Mouse (Mus musculus) adrenal gland, postnatal 14 days (tissue): ENCODE measurements around the gene Ksr2. TPM values are rescaled to one million over a fixed set of nuclear protein-coding genes. Genes with fewer than 3 reads are reported as not detected.

ENCODE experiments used
- DNase-seq: peaks from one replicate; pipeline ENCODE4 v3.0.0; 2021; ENCODE audit warnings: mixed read lengths
- total RNA-seq: library from RNA; stranded (reverse); gene quantifications from 2 replicates; pipeline ENCODE4 v1.2.3, GENCODE M21; 2021

Ksr2 gene
- total RNA-seq, 1 experiment from 2014 or later = 5.2 TPM

DNA sequence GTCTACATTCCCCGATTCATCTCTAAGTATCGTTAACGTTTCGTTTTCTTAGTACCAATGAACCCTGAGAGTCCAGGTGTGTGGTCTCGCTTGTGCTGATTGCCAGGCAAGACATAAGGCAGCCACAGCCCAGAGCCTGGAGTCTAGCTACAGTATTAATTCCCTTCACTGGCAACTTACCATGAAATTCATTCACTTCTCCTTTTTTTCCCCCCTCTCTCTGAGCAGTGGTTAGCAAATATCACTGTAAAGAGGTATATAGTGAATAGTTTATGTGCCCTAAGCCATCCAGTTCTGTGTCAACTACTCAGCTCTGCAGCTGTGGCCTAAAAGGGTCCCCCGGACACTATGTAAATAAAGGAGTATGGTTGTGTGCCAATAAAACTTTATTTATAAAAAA, 71.6 kb downstream of the Ksr2 start:
- no peak for DNase-seq

DNA sequence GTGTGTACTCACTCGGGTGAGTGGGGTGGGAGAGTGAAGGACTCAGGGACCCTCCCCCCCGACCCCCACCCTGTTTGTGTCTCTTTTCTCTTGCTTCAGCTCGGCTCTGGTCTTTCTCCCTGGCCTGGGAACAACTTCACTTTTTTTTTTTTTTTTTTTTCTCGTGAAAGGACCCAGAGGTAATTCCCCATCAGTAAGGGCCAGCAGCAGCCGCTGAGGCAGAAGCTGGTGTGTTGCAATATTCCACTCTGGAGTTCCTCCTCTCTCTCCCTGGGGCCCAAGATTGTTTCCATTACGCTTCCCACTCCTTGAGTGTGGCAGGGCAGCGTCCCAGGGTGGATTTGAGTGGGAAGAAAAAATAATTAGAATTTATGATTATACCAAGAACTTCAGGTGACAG, 72.3 kb downstream of the Ksr2 start:
- no peak for DNase-seq

DNA sequence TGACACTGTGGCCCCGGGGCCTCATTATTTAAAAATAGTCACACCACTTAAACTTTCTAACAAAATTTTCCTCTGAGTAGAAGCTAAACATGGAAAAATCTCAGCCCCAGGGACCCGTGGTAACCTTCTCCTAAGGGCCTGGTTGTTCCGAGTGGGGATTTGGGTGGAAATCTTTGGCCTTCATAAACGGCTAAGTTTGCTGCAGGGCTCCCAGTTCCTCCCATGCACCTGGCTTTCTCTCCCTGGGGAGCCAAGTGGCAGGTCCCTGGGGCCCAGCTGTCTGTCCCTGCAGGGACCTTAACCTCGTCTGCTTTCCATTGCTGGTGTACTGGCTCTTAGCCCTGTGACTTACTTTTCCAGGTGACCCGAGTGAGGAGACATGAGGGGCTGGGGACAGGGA, 74.4 kb downstream of the Ksr2 start:
- no peak for DNase-seq

DNA sequence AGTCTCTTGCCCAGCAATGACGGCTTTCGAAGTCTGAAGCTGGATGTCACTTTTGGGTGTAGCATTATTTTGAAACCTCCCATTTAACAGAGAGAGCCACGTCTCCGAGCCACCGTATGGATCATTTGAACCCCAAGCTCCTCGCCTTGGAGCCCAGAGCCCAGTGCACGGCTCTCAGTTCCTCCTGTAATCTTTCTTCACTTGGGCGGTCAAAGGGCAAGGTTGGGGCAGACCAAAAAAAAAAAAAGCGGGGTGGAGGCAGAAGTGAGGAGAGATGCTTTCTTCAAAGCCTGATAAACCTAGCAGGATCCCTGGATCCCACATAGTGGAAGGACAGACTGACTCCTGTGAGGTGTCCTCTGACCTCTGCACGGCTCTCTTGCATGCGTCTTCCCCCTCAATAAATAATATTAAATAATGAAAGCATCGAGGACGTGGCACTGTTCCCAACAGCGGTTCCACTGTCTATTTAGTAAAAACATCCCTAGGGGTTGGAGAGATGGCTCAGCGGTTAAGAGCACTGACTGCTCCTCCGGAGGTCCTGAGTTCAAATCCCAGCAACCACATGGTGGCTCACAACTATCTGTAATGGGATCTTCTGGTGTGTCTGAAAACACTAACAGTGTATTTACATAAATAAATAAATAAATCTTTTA, 75.0 kb downstream of the Ksr2 start:
- DNase-seq = no peak

DNA sequence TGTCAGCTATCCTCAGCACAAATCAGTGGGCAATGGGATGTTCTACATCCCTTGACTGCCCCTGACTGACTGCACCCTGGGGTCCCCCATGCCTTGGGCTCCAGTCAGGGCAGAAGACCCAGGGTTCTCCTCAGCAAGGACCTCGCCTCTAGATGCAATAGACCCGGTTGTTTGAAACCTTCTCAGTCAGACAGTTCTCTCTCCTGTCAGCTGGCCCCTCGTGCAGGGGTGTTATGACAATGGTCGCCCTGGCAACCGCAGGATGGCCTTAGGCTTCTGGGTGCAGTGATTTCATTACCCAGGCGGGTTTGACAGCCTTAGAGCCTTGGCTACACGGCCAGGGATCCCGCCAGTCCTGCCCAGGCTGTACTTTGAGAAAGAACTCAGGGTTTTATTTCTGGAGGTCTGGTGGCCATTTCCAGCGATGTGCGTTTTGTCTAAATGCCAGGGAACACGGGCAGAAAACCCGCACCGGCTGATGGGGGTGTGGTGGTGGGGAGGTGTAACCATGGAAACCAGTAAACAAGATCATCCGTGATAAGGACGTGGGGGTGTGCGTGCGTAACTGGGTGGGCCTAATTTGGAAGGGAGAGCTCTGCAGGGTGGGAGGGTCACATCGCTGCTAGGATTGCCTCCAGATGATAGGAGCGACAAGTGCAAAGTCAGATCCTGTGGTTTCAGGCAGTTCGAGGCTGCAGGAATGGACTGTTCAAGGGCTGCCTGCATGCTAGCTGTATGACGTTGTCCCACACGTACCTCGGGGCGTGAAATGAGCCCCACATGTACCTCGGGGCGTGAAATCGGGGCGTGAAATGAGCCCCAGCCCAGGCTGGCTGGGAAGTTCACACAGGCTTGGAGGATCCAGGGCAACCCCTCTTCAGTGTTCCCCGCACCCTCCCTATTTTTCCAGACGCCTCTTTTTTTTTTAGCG, 79.4 kb downstream of the Ksr2 start:
- peak; percentile 78 for DNase-seq

DNA sequence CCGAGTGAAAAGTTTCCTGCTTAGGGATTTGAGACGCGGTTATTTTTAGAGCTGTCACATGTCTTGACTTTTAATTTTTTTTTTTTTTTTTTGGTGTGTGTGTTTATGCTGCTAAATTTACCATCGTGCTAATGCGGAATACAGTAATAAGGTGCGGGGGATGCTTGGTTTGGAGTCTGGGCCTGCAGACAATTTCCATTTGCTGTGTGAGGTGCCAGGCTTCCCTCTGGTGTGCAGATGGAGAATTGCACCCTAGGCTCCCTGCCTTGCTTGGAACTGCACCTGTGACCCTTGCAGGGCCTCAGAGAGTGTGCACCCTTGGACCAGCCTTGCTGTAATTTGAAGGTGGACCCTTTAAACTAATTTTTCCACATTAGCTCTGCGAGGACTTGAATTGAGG, 80.1 kb downstream of the Ksr2 start:
- DNase-seq = peak; percentile 71

DNA sequence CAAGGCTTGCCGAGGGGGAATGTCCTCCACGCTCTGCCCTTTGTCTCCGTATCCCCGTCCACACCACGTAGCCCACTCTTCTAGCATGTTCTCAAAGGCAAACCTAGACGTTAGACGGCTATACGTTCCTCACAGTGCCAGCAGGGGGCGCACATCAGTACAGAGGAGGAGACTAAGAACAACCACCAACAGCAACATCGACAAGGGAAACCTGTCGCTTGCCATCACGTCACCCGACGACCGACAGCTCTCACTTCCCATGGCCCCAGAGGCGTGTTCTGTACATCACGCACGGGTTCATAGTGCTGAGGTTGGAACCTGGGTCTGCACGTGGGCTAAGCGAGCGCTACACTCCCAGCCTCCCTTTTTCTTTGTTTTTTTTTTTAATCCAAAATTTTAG, 83.3 kb downstream of the Ksr2 start:
- DNase-seq = peak; percentile 51

DNA sequence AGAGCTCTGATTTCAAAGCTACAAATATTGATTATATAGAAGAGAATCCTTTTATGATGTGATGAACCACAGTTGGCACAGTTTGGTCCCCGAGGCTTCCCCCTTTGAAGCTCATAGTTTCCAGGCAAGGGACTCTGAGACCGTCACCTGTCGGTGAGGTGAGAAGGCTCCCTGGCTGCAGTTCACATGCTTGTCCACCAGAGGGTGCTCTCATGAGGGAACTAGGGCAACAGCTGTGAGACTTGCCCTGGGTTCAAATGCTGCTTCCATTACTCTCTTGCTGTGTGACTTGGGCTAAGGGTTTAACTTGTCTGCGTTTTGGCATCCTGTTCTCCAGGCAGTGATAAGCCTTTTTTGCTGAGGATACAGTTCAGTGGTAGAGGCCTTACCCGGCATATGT, 88.8 kb downstream of the Ksr2 start:
- peak; percentile 34 for DNase-seq

DNA sequence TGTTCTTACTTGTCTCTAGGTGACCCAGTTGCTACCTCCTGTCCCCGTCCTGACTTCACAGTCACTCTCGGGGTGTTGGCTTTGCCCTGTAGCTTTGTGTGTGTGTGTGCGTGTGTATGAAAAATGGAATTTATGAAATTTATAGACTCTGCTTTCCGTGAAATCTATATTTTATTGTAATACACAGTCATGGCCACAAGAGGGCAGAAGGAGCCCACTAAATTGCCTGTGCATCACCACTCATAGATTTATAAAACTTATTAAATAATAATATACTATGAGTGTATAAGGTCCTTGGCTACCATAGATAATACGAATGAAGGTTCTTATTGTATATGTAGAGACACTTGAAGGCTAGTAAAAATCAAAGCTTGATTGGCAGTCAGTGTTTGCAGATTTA, 90.6 kb downstream of the Ksr2 start:
- DNase-seq = no peak

DNA sequence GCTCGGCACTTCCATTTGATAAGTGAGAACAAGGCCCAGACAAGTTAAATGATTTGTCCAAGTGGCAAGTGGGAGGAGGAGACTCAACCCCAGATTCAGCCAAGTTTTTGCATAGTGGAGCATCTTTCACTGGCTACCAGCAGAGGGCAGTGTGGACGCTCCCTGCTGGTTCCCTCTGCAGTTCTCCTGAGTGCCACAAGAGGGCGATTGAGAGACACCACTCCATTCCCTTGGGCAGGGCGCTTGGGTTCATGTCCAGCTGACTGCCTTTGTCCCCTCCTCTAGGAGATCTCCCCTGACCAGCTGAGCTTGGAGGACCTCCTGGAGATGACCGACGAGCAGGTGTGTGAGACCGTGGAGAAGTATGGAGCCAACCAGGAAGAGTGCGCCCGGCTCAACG, 91.4 kb downstream of the Ksr2 start:
- DNase-seq = peak; percentile 87

DNA sequence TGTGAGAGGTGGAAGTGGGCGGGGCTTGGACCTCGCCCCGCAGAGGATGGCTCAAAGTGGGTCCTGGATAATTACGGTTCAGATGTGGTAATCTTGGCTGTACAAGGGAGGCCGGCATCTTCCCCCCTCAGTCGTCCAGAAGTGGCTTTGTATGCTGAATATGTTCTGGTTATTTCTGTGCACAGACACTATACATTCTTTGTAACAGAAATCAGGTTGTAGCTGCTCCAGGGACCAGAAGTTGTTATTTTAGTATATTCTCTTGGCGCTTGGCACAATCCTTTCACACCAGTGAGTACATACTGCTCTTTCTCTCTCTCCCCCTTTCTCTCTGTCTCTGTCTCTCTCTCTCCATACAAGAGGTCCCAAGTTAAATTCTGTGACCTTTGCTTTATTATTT, 92.0 kb downstream of the Ksr2 start:
- no peak for DNase-seq

DNA sequence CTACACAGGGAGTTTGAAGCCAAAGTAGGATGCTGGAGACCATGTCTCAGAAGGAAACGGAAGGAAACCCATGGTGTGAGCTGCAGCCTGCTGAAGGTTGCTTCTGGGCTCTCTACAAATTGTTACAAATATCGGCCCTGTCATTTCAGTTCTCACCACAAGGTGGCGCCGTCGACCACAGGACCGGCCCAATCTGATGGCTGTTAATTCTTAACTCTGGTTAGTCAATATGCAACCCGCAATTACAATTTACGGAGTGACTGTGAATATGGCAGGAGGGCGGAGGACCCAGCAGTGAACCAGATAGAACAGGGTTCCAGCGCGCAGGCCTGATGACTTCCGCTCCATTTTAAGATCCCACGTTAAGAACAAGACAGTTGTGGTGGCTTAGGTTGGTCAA, 92.6 kb downstream of the Ksr2 start:
- DNase-seq = peak; percentile 66

DNA sequence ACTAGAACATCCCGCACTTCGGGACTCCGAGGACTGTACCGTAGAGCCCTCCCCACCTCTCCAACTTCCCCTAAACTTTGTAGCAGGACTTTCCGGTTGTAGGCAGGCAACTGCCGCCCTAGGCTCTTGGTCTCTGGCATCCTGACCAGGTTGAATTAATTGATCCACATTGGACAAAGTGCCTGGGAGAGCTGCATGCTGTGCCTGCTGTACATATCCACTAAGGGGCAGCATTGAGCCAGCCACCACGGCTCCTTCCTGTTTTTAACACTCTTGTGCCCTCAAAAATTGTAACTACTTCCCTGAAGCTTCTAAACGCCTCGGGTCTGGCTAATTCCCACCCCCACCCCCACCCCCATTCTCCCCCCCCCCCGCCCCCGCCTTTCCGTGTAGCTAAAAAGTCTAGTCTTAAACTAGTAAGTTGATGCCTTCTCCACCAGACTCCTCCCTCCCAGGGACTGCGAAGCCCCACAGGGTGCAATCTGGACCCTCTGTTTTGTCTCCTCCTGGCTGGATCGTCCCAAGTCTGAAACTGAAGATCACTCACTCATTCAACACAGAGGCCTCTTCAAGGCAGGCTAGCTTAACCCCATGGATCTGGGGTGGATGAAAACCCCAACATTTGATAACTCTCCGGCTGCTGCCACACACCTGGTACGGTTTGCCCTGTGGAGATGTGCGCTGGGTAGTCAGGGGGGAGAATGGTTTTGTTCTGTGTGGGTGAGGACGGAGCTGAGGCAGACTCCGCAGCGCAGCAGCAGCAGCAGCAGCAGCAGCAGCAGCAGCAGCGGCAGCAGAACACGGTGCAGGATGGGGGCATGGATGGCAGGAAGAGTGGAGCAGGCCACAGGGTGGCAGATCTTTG, 95.9 kb downstream of the Ksr2 start:
- DNase-seq = peak; percentile 60

DNA sequence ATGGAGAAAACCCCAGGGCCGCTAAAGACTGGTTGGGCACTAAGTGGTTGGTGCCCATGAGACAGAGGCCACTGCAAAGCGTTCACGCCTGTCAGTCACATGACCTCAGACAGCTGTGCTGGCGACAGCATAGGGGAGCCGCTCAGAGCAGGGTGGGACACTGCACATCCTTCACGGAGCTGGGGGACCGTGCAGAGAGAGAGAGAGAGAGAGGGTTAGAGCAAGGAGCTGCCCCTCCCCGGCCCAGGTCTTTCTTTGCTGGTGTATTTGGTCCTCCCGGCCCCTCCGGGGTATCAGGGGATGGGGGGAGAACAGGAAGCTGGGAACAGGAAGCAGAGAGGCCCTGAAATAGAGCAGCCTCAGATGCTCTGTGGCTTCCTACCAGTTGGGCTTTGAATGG, 97.1 kb downstream of the Ksr2 start:
- DNase-seq = no peak

DNA sequence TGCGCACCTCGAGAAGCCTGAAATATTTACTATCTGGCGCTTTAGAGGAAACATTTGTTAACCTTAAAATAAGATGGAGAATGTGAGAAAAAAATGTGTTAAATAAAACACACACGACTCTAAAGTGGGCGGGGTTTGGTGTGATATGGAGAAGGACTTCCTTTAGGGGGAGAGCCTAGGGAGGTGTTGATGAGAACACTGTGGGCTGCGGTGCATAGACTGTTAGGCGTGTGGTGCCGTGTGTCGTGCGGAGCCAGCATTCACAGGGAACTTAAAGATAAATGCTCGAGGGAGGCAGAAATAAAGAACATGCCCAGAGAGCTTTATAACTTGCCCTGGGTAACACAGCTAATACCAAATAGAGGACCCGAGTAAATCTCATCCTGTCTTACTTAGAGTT, 101.6 kb downstream of the Ksr2 start:
- no peak for DNase-seq

DNA sequence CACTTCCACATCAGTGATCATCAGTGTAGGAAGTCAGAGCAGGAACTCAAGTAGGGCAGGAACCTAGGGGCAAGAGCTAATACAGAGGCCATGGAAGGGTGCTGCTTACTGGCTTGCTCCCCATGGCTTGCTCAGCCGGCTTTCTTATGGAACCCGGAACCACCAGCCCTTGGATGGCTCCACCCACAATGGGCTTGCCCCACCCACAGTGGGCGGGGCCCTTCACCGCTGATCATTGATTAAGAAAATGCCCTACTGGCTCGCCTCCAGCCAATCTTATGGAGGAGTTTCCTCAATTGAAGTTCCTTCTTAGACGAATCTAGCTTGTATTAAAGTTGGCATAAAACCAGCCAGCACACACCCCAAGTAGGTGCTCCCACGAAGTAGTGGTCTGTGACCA, 102.1 kb downstream of the Ksr2 start:
- no peak for DNase-seq

DNA sequence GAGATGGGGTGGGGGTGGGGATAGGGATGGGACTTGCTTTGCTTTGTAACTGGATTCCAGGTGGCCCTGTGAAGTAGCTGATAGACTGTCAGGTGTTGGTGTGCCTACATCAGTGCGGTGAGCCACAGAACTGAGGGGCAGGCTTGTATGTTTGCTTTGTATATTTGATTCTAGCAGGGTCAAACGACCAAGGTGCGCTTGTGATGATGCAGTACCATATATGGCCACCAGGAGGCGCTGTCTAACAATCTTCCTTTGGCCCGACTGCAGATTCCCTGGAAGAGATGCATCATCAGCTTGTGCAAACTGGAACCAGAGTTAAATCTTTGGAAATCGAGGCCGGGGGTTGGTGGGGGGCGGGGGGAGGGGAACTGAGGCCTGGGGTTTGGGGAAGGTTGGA, 102.8 kb downstream of the Ksr2 start:
- DNase-seq = peak; percentile 79

DNA sequence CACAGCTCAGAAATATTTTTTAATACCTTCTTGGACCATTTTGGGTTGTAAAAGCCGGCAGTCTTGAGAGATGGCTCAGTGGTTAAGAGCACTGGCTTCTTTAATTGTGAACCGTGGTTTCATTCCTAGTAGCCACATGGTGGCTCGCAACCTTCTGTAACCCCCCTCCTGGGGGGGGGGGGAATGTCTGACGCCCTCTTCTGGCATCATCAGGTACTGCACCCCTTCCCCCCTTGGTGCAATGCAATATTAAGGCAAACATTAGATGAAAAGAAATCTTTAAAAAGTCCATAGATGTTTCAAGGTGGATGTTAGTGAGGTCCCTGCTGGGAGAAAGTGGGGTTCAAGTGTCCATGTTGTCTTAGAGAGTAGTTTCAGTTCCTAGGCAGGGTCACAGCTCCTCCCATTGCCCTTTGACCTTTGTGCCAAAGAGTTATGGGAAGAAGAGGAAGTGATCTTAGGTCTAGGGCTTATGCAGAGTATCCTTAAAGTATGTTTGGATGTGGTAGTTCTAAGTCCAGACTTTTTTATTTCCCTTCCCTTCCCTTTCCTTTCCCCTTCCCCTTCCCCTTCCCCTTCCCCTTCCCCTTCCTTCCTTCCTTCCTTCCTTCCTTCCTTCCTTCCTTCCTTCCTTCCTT, 106.2 kb downstream of the Ksr2 start:
- DNase-seq = no peak

DNA sequence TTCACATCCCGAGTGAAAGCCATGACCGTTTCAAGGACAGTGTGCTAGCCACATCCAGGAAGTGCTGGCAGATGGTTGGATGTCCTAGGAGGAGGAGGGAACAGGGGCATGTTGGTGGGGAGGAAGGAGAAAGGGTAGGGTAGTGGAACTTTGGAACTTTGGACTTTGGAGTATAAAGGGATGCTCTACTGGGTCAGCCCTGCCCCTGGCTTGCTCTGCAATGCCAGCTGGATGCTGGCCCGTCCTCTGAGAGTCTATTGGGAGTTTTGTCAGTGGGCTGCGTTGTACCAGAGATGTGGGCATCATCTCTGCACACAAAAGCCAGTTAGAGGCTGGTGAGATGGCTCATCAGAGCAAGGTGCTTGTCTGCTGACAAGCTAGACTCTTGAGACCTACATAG, 107.4 kb downstream of the Ksr2 start:
- DNase-seq = no peak

DNA sequence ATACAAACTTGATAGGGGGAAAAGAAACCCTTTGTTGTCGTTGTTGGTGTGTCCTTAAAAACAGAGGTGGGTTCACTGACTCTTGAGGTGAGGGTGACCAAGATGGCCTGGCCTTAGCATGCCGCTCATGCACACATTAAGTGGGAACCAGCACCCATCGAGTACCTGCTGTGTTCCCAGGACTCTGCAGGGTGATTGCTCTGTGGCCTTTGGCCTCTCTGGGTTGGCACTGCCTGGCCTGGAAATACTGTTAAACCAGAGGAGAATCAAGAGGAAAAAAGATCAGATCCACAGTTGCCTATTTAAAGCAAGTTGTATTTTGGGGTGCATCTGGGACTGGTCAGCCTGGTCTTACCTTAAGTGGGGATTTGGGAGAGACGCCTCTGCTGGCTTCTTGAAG, 107.9 kb downstream of the Ksr2 start:
- no peak for DNase-seq

DNA sequence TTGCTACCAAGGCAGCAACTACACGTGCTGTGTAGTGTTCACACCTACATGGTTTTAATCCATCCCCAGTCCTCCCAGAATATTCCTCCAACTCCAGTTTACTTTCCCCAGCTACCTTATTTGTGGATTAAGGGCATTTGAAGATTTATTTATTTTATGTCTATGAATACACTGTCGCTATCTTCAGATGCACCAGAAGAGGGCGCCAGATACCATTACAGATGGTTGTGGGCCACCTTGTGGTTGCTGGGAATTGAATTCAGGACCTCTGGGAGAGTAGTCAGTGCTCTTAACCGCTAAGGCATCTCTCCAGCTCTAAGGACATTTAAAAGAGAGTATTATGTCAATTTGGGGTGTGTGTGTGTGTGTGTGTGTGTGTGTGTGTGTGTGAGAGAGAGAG, 108.7 kb downstream of the Ksr2 start:
- no peak for DNase-seq

DNA sequence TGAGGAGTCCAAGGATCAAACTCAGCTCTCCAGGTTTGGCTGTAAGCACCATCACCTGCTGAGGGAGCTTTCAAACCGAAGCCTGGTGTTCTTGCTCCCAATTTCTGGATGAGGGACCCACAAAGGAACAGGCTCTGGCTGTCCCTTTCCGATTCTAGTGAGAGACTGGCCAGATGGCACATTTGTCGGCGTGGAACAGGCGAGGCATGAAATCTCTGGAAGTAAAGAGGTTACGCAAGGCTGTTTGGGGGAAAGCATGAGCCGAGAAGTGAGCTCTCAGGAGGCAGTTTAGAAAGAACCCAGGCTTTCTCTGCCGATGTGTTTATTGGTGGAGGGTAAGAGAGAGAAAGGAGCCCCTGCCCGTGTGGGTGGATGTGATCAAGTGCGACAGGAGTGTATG, 109.2 kb downstream of the Ksr2 start:
- DNase-seq = no peak
